Mouse (Mus musculus) hindbrain, embryonic 14.5 days (tissue): ENCODE data around the gene Ccni. TPM values are rescaled to one million over a fixed set of nuclear protein-coding genes. Genes with fewer than 3 reads are reported as not detected.

ENCODE experiments used
- ATAC-seq: fragments of 200-750 bp; cut with Nextera tagmentation; 2 replicates; pipeline ENCODE4 v1.8.0; 2017; ENCODE audit warnings: moderate number of reproducible peaks, mild to moderate bottlenecking, moderate TSS enrichment, moderate library complexity; ENCODE audit not compliant: low FRiP score
- DNase-seq: peaks from one replicate; pipeline ENCODE4 v3.0.0-alpha.2; 2015; ENCODE audit warnings: low spot score
- H3K27ac ChIP-seq: fragments of 300-500 bp; sonication (generic); 2 replicates; pipeline ENCODE4 v1.5.1; 2014; ENCODE audit warnings: mild to moderate bottlenecking, moderate library complexity
- H3K27me3 ChIP-seq: fragments of 300-500 bp; sonication (generic); 2 replicates; pipeline ENCODE4 v1.6.1; 2014; ENCODE audit warnings: mild to moderate bottlenecking, low read length, mixed read lengths; ENCODE audit not compliant: control insufficient read depth, insufficient read depth
- H3K36me3 ChIP-seq: fragments of 300-500 bp; sonication (generic); replicated peaks from 2 replicates; pipeline ENCODE4 v1.6.1; 2014; ENCODE audit not compliant: control insufficient read depth, insufficient read depth
- H3K4me1 ChIP-seq: fragments of 300-500 bp; sonication (generic); replicated peaks from 2 replicates; pipeline ENCODE4 v1.6.1; 2014; ENCODE audit warnings: antibody characterized with exemption, low read length, mixed read lengths; ENCODE audit not compliant: control insufficient read depth, insufficient read depth
- H3K4me2 ChIP-seq: fragments of 300-500 bp; sonication (generic); replicated peaks from 2 replicates; pipeline ENCODE4 v1.6.1; 2014; ENCODE audit warnings: mild to moderate bottlenecking, moderate library complexity
- H3K4me3 ChIP-seq: fragments of 300-500 bp; sonication (generic); replicated peaks from 2 replicates; pipeline ENCODE4 v1.5.1; 2014; ENCODE audit warnings: mild to moderate bottlenecking, low read length
- H3K9ac ChIP-seq: fragments of 300-500 bp; sonication (generic); 2 replicates; pipeline ENCODE4 v1.6.1; 2014
- H3K9me3 ChIP-seq: fragments of 300-500 bp; sonication (generic); 2 replicates; pipeline ENCODE4 v1.6.1; 2016; ENCODE audit warnings: low read length; ENCODE audit not compliant: control insufficient read depth
- WGBS: fragments of 180-500 bp; shearing (Covaris S2); extraction: QIAGEN DNeasy Blood & Tissue Kit; methylation state at CpG from one replicate; pipeline ENCODE4 v1.1.7; 2014; 5-methylcytosine and 5-hydroxymethylcytosine counted together
- polyA plus RNA-seq: library from polyadenylated mRNA; unstranded; fragments of >200 nt; fragmentation: Nextera tagmentation; extraction: Ambion mirVana; gene quantifications from 2 replicates; pipeline ENCODE4 v1.2.1, GENCODE M21; 2014

The Ccni gene
- polyA plus RNA-seq, result 173 and 186 TPM in 2 replicates

DNA sequence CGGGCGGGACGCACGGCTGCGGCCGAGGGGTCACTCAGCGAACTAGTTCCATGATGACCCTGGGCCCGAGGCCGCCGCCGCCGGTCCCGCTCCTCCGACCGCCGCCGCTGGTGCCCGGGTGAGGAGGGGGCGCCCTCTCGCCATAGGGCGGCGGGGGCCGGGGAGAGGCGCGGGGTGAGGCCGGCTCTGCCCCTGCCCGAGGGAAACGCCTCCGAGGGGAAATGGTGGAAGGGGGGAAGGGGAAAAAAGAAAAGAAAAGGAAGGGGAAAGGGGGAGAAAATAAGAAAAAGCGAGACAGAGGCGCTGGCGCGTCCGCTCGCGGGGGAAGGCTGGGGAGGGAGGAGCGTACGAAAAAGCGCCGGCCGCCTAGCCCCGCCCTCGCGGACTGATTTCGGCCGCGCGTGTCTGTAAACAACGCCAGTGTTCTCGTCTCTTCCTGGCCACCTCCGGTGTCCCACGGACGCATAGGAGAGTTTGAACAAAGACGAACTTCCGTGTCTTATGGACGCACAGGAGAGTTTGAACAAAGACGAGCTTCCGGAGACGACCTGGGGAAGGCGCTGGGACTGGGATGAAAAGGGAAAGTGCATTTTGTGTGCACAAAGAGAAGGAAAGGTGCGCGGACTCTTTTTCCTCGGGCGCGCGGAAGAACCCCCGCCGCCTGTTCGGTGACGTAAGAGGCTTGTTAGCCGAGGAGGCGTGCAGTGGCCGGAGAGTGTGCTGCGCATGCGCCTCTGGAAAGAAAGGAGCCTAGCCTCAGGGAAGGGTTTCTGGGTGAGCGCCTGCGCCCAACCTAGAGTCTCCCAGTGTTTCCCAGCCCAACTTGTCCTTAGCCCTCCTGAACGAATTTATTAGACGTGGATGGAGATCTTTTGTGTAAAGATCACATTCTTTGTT, at the start of gene Ccni, which contains the start of gene 2010109A12Rik:
Ccni (minus strand) TSS at position 387 of the 897 bp plus-strand sequence.
2010109A12Rik (plus strand) TSS at position 410 of the 897 bp plus-strand sequence.
- H3K4me3 ChIP-seq, result peak within 1 kb of the TSS; percentile 95
- peaks cover 17% of the 10 kb centered on the region for H3K4me1 ChIP-seq
- H3K9ac ChIP-seq, result peak within 1 kb of the TSS; percentile 95
- WGBS, result under 1% methylated on average over 79 of the region's 79 CpGs
- no peaks in the 10 kb centered on the region for H3K27me3 ChIP-seq
- peak; percentile 95 for DNase-seq
- peak within 1 kb of the TSS; percentile 86 for H3K27ac ChIP-seq
- peaks cover 8% of the 10 kb centered on the region; the same call in 1 of the 2 replicates for H3K36me3 ChIP-seq
- peak within 1 kb of the TSS; percentile 90 for H3K4me2 ChIP-seq
- no peaks in the 10 kb centered on the region for H3K9me3 ChIP-seq
- ATAC-seq, result peak; percentile 96

DNA sequence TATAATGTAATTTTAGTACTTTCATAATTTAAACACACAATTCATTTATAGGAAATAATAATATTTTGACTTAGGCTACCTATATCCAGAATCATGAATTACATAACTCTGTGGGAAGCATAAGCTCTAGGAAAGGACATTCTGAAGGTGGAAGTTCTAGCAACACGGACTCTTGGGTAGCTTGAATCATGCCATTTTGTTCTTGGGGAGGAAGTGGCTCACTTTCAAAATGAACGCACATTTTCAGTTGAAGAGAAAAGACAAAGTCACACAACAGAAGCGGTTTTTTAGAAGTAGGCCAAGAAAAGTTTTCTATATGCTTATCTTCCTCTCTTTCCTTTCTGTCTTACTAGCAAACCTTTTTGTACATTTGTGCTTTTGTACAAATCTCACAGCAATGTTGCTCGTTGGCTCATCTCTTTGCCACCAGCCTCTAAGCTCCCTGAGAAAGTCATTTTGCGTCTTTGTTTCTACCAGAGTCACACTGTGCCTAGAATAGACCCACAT, 49.5 kb upstream of the Ccni start:
- Histone ChIP-seq H3K36me3 (no peaks in the 10 kb centered on the region), H3K4me3 (no peak overlapping the region), H3K4me1 (no peaks in the 10 kb centered on the region), H3K27ac (no peak overlapping the region), H3K27me3 (no peaks in the 10 kb centered on the region), H3K9ac (no peak overlapping the region), H3K9me3 (peaks cover 6% of the 10 kb centered on the region; the same call in 1 of the 2 replicates), H3K4me2 (no peak overlapping the region)
- ATAC-seq, result no peak
- DNase-seq, result no peak
- 92% methylated on average over 5 of the region's 5 CpGs for WGBS

- Histone ChIP-seq H3K4me2 (no peak overlapping the region), H3K27me3 (no peaks in the 10 kb centered on the region), H3K4me1 (no peaks in the 10 kb centered on the region), H3K9me3 (peaks cover 6% of the 10 kb centered on the region; the same call in 1 of the 2 replicates), H3K36me3 (no peaks in the 10 kb centered on the region), H3K4me3 (no peak overlapping the region), H3K27ac (no peak overlapping the region), H3K9ac (no peak overlapping the region)
- DNase-seq (no peak), ATAC-seq (no peak)
- 89% methylated on average over 12 of the region's 12 CpGs for WGBS
Observed at GRCm38 (mm10) chr5:93251001-93251760, 44.9 kb upstream of the Ccni start.

- DNase-seq (no peak), ATAC-seq (no peak)
- Histone ChIP-seq H3K4me3 (no peak overlapping the region), H3K27ac (no peak overlapping the region), H3K4me2 (no peak overlapping the region), H3K4me1 (no peaks in the 10 kb centered on the region), H3K9me3 (peaks cover 6% of the 10 kb centered on the region; the same call in 1 of the 2 replicates), H3K27me3 (no peaks in the 10 kb centered on the region), H3K36me3 (no peaks in the 10 kb centered on the region), H3K9ac (no peak overlapping the region)
- WGBS, result 87% methylated on average over 6 of the region's 6 CpGs
Observed at GRCm38 (mm10) chr5:93249940-93250578, 43.8 kb upstream of the Ccni start.

DNA sequence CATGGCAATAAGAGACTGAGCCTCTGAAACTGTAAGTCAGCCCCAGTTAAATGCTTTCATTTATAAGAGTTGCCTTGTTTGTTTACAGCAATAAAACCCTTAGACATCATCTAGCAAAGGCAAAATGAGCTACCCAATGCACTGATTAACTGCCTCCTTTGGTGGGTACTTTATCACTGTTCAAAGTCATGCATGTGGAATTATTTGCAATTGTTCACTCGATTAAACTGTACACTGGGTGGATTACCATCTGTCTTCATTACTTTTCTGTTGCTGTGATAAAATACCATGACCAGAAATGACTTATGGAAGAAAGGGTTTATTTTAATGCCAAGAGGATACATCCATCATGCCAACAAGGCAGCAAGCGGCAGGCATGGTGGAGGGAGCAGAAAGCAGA, 39.0 kb upstream of the Ccni start:
- ATAC-seq (no peak), DNase-seq (no peak)
- Histone ChIP-seq H3K4me2 (no peak overlapping the region), H3K27me3 (no peaks in the 10 kb centered on the region), H3K36me3 (no peaks in the 10 kb centered on the region), H3K4me3 (no peak overlapping the region), H3K4me1 (no peaks in the 10 kb centered on the region), H3K27ac (no peak overlapping the region), H3K9me3 (no peaks in the 10 kb centered on the region), H3K9ac (no peak overlapping the region)
- WGBS, result 46% methylated on average over 2 of the region's 2 CpGs

- H3K9ac ChIP-seq, result no peak overlapping the region
- no peaks in the 10 kb centered on the region for H3K9me3 ChIP-seq
- no peak overlapping the region for H3K4me3 ChIP-seq
- WGBS, result 86% methylated on average over 8 of the region's 8 CpGs
- no peak overlapping the region for H3K27ac ChIP-seq
- no peak overlapping the region for H3K4me2 ChIP-seq
- ATAC-seq, result no peak
- H3K27me3 ChIP-seq, result no peaks in the 10 kb centered on the region
- H3K36me3 ChIP-seq, result no peaks in the 10 kb centered on the region
- no peak for DNase-seq
- H3K4me1 ChIP-seq, result no peaks in the 10 kb centered on the region
Observed at GRCm38 (mm10) chr5:93239590-93240544, 33.6 kb upstream of the Ccni start.

DNA sequence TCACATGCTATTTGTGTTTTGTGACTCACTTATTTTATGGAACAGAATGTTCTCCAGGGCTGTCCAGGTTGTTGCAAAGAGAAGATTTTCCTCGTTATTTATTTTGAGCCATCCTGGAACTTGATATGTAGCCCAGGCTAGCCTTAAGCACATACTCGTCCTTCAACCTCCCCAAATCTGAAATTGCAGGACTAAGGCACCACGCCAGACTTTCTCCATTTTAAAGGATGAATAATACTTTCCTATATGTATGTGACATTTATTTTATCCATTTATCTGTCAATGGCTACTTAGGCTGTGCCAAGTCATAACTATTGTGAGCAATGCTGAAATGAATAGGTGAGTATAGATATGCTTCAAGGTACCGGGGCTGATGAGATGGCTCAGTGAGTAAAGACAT, 30.2 kb upstream of the Ccni start:
- H3K9ac ChIP-seq, result no peak overlapping the region
- no peaks in the 10 kb centered on the region for H3K4me1 ChIP-seq
- no peaks in the 10 kb centered on the region for H3K36me3 ChIP-seq
- no peak overlapping the region for H3K4me2 ChIP-seq
- H3K9me3 ChIP-seq, result no peaks in the 10 kb centered on the region
- WGBS, result 87% methylated on average over 4 of the region's 4 CpGs
- ATAC-seq (no peak), DNase-seq (no peak)
- H3K27me3 ChIP-seq, result no peaks in the 10 kb centered on the region
- no peak overlapping the region for H3K27ac ChIP-seq
- no peak overlapping the region for H3K4me3 ChIP-seq

DNA sequence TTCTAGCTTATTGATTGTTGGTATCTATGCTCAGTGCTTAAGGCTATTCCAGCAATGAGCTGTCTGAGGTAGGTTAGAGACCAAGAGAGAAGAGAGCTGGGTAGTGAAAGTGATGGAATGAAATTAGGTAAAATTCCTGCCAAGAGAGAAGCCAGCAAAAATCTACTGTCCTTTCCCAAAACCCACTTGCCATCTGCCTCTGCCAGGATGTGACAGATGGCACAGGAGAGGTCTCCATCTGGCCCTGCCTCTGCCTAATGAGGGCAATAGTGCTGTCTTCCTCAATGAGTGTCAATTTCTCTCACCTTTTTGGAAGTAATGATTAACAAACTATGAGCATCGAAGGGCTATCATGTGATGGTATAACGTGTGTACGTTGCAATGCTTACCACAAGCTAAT, 29.6 kb upstream of the Ccni start:
- no peak overlapping the region for H3K4me2 ChIP-seq
- no peaks in the 10 kb centered on the region for H3K27me3 ChIP-seq
- ATAC-seq (0 out of 2 replicates have a peak, but pooled peaks have one; percentile 53), DNase-seq (peak; percentile 44)
- WGBS, result 70% methylated on average over 3 of the region's 3 CpGs
- H3K36me3 ChIP-seq, result no peaks in the 10 kb centered on the region
- no peaks in the 10 kb centered on the region for H3K9me3 ChIP-seq
- H3K4me1 ChIP-seq, result no peaks in the 10 kb centered on the region
- no peak overlapping the region for H3K4me3 ChIP-seq
- no peak overlapping the region for H3K9ac ChIP-seq
- H3K27ac ChIP-seq, result no peak overlapping the region
